Mouse (Mus musculus): Measurements from ENCODE around the gene Sema3e. TPM values are rescaled to one million over a fixed set of nuclear protein-coding genes. Genes with fewer than 3 reads are reported as not detected.

The Sema3e gene
- polyA plus RNA-seq, 1 experiment from 2014 or later = 1.9 TPM

GRCm38 (mm10) chr5:14126591-14126990 is 101.5 kb downstream of the Sema3e start:
- Histone ChIP-seq H3K9me3 (replicated peaks; ENCODE audit: control insufficient read depth, low read length) (no peaks in the 10 kb centered on the region), H3K4me1 (ENCODE audit: control insufficient read depth, insufficient read depth, low read length) (no peaks in the 10 kb centered on the region), H3K27me3 (ENCODE audit: control insufficient read depth, insufficient read depth, low read length) (no peaks in the 10 kb centered on the region), H3K27ac (replicated peaks; ENCODE audit: low read depth, low read length) (no peak overlapping the region), H3K36me3 (replicated peaks; ENCODE audit: control insufficient read depth, insufficient read depth, low read depth, low read length) (no peaks in the 10 kb centered on the region), H3K4me2 (ENCODE audit: low read depth, low read length) (no peak overlapping the region), H3K9ac (replicated peaks; ENCODE audit: low read length) (no peak overlapping the region), H3K4me3 (ENCODE audit: low read depth, low read length) (no peak overlapping the region)
- ATAC-seq (replicated peaks; ENCODE audit: insufficient number of reproducible peaks, low FRiP score, low TSS enrichment, low read depth) (no peak), DNase-seq (ENCODE audit: low spot score) (peak; percentile 9)
- WGBS = 55% methylated on average over 1 of the region's 1 CpGs

GRCm38 (mm10) chr5:14135929-14136328 is 110.9 kb downstream of the Sema3e start:
- H3K4me3 ChIP-seq (ENCODE audit: low read depth, low read length) = no peak overlapping the region
- no peak for ATAC-seq (replicated peaks; ENCODE audit: insufficient number of reproducible peaks, low FRiP score, low TSS enrichment, low read depth)
- H3K9ac ChIP-seq (replicated peaks; ENCODE audit: low read length) = no peak overlapping the region
- no peak overlapping the region for H3K4me2 ChIP-seq (ENCODE audit: low read depth, low read length)
- WGBS = 70% methylated on average over 8 of the region's 8 CpGs
- DNase-seq (ENCODE audit: low spot score) = no peak
- no peaks in the 10 kb centered on the region for H3K27me3 ChIP-seq (ENCODE audit: control insufficient read depth, insufficient read depth, low read length)
- H3K9me3 ChIP-seq (replicated peaks; ENCODE audit: control insufficient read depth, low read length) = no peaks in the 10 kb centered on the region
- no peaks in the 10 kb centered on the region for H3K4me1 ChIP-seq (ENCODE audit: control insufficient read depth, insufficient read depth, low read length)
- H3K27ac ChIP-seq (replicated peaks; ENCODE audit: low read depth, low read length) = no peak overlapping the region
- no peaks in the 10 kb centered on the region for H3K36me3 ChIP-seq (replicated peaks; ENCODE audit: control insufficient read depth, insufficient read depth, low read depth, low read length)

- Histone ChIP-seq H3K4me3 (ENCODE audit: low read depth, low read length) (no peak overlapping the region), H3K4me2 (ENCODE audit: low read depth, low read length) (no peak overlapping the region), H3K4me1 (ENCODE audit: control insufficient read depth, insufficient read depth, low read length) (no peaks in the 10 kb centered on the region), H3K27me3 (ENCODE audit: control insufficient read depth, insufficient read depth, low read length) (no peaks in the 10 kb centered on the region), H3K9me3 (replicated peaks; ENCODE audit: control insufficient read depth, low read length) (no peaks in the 10 kb centered on the region), H3K9ac (replicated peaks; ENCODE audit: low read length) (no peak overlapping the region), H3K27ac (replicated peaks; ENCODE audit: low read depth, low read length) (no peak overlapping the region), H3K36me3 (replicated peaks; ENCODE audit: control insufficient read depth, insufficient read depth, low read depth, low read length) (no peaks in the 10 kb centered on the region)
- 94% methylated on average over 1 of the region's 1 CpGs for WGBS
- ATAC-seq (replicated peaks; ENCODE audit: insufficient number of reproducible peaks, low FRiP score, low TSS enrichment, low read depth) (no peak), DNase-seq (ENCODE audit: low spot score) (no peak)
These were observed 113.6 kb downstream of the Sema3e start for GRCm38 (mm10) chr5:14138725-14139124.

GRCm38 (mm10) chr5:14162579-14162978 is 137.5 kb downstream of the Sema3e start:
- H3K36me3 ChIP-seq (replicated peaks; ENCODE audit: control insufficient read depth, insufficient read depth, low read depth, low read length) = no peaks in the 10 kb centered on the region
- ATAC-seq (replicated peaks; ENCODE audit: insufficient number of reproducible peaks, low FRiP score, low TSS enrichment, low read depth) (no peak), DNase-seq (ENCODE audit: low spot score) (no peak)
- H3K27me3 ChIP-seq (ENCODE audit: control insufficient read depth, insufficient read depth, low read length) = no peaks in the 10 kb centered on the region
- H3K4me2 ChIP-seq (ENCODE audit: low read depth, low read length) = no peak overlapping the region
- H3K9ac ChIP-seq (replicated peaks; ENCODE audit: low read length) = no peak overlapping the region
- H3K4me3 ChIP-seq (ENCODE audit: low read depth, low read length) = no peak overlapping the region
- WGBS = 89% methylated on average over 5 of the region's 5 CpGs
- H3K27ac ChIP-seq (replicated peaks; ENCODE audit: low read depth, low read length) = no peak overlapping the region
- H3K9me3 ChIP-seq (replicated peaks; ENCODE audit: control insufficient read depth, low read length) = no peaks in the 10 kb centered on the region
- no peaks in the 10 kb centered on the region for H3K4me1 ChIP-seq (ENCODE audit: control insufficient read depth, insufficient read depth, low read length)

- WGBS = 84% methylated on average over 3 of the region's 3 CpGs
- DNase-seq (ENCODE audit: low spot score) = no peak
These were observed 138.2 kb downstream of the Sema3e start for GRCm38 (mm10) chr5:14163280-14163679.

GRCm38 (mm10) chr5:14167776-14168175 is 142.7 kb downstream of the Sema3e start:
- Histone ChIP-seq H3K9ac (replicated peaks; ENCODE audit: low read length) (no peak overlapping the region), H3K4me2 (ENCODE audit: low read depth, low read length) (no peak overlapping the region), H3K27ac (replicated peaks; ENCODE audit: low read depth, low read length) (no peak overlapping the region), H3K9me3 (replicated peaks; ENCODE audit: control insufficient read depth, low read length) (no peaks in the 10 kb centered on the region), H3K36me3 (replicated peaks; ENCODE audit: control insufficient read depth, insufficient read depth, low read depth, low read length) (no peaks in the 10 kb centered on the region), H3K4me3 (ENCODE audit: low read depth, low read length) (no peak overlapping the region), H3K27me3 (ENCODE audit: control insufficient read depth, insufficient read depth, low read length) (no peaks in the 10 kb centered on the region), H3K4me1 (ENCODE audit: control insufficient read depth, insufficient read depth, low read length) (no peaks in the 10 kb centered on the region)
- DNase-seq (ENCODE audit: low spot score) (peak; percentile 26), ATAC-seq (replicated peaks; ENCODE audit: insufficient number of reproducible peaks, low FRiP score, low TSS enrichment, low read depth) (no peak)
- WGBS = 68% methylated on average over 3 of the region's 3 CpGs

More at GRCm38 (mm10) chr5:14163280-14163679, 138.2 kb downstream of the Sema3e start:
- Histone ChIP-seq H3K4me2 (ENCODE audit: low read depth, low read length) (no peak overlapping the region), H3K4me3 (ENCODE audit: low read depth, low read length) (no peak overlapping the region), H3K9ac (replicated peaks; ENCODE audit: low read length) (no peak overlapping the region), H3K27ac (replicated peaks; ENCODE audit: low read depth, low read length) (no peak overlapping the region), H3K27me3 (ENCODE audit: control insufficient read depth, insufficient read depth, low read length) (no peaks in the 10 kb centered on the region), H3K4me1 (ENCODE audit: control insufficient read depth, insufficient read depth, low read length) (no peaks in the 10 kb centered on the region), H3K36me3 (replicated peaks; ENCODE audit: control insufficient read depth, insufficient read depth, low read depth, low read length) (no peaks in the 10 kb centered on the region), H3K9me3 (replicated peaks; ENCODE audit: control insufficient read depth, low read length) (no peaks in the 10 kb centered on the region)
- ATAC-seq (replicated peaks; ENCODE audit: insufficient number of reproducible peaks, low FRiP score, low TSS enrichment, low read depth) = no peak

- no peaks in the 10 kb centered on the region for H3K4me1 ChIP-seq (ENCODE audit: control insufficient read depth, insufficient read depth, low read length)
- no peak overlapping the region for H3K4me2 ChIP-seq (ENCODE audit: low read depth, low read length)
- DNase-seq (ENCODE audit: low spot score) (peak; percentile 30), ATAC-seq (replicated peaks; ENCODE audit: insufficient number of reproducible peaks, low FRiP score, low TSS enrichment, low read depth) (no peak)
- no peaks in the 10 kb centered on the region for H3K36me3 ChIP-seq (replicated peaks; ENCODE audit: control insufficient read depth, insufficient read depth, low read depth, low read length)
- H3K9me3 ChIP-seq (replicated peaks; ENCODE audit: control insufficient read depth, low read length) = no peaks in the 10 kb centered on the region
- no peak overlapping the region for H3K27ac ChIP-seq (replicated peaks; ENCODE audit: low read depth, low read length)
- H3K9ac ChIP-seq (replicated peaks; ENCODE audit: low read length) = no peak overlapping the region
- H3K27me3 ChIP-seq (ENCODE audit: control insufficient read depth, insufficient read depth, low read length) = no peaks in the 10 kb centered on the region
- 70% methylated on average over 10 of the region's 10 CpGs for WGBS
- H3K4me3 ChIP-seq (ENCODE audit: low read depth, low read length) = no peak overlapping the region
These were observed 148.5 kb downstream of the Sema3e start for GRCm38 (mm10) chr5:14173355-14174183.

GRCm38 (mm10) chr5:14180571-14180970 is 155.5 kb downstream of the Sema3e start:
- Histone ChIP-seq H3K4me1 (ENCODE audit: control insufficient read depth, insufficient read depth, low read length) (no peaks in the 10 kb centered on the region), H3K9ac (replicated peaks; ENCODE audit: low read length) (no peak overlapping the region), H3K27me3 (ENCODE audit: control insufficient read depth, insufficient read depth, low read length) (no peaks in the 10 kb centered on the region), H3K4me3 (ENCODE audit: low read depth, low read length) (no peak overlapping the region), H3K36me3 (replicated peaks; ENCODE audit: control insufficient read depth, insufficient read depth, low read depth, low read length) (no peaks in the 10 kb centered on the region), H3K27ac (replicated peaks; ENCODE audit: low read depth, low read length) (no peak overlapping the region), H3K9me3 (replicated peaks; ENCODE audit: control insufficient read depth, low read length) (no peaks in the 10 kb centered on the region), H3K4me2 (ENCODE audit: low read depth, low read length) (no peak overlapping the region)
- DNase-seq (ENCODE audit: low spot score) (no peak), ATAC-seq (replicated peaks; ENCODE audit: insufficient number of reproducible peaks, low FRiP score, low TSS enrichment, low read depth) (no peak)
- 89% methylated on average over 10 of the region's 10 CpGs for WGBS

Data from embryonic facial prominence, embryonic 11.5 days (tissue).